Mouse (Mus musculus) adrenal gland, postnatal 25 days (tissue): ENCODE results near the gene Reg3b. TPM values are rescaled to one million over a fixed set of nuclear protein-coding genes. Genes with fewer than 3 reads are reported as not detected.
"Not testable (repeated sequence)": the region's sequence is repeated elsewhere in the genome, so short reads cannot be mapped to it uniquely, and the experiment has no call there.

Experiments used
- DNase-seq: peaks from one replicate; pipeline ENCODE4 v3.0.0; 2021; ENCODE audit warnings: mixed read lengths
- long read RNA-seq: library from polyadenylated mRNA; stranded (forward); transcript quantifications from one replicate; pipeline ENCODE4 v2.0.0, GENCODE M21; 2021
- total RNA-seq: library from RNA; stranded (reverse); gene quantifications from 2 replicates; pipeline ENCODE4 v1.2.3, GENCODE M21; 2021

The Reg3b gene
- total RNA-seq = not detected in 2 replicates
- long read RNA-seq = 0 reads

DNA sequence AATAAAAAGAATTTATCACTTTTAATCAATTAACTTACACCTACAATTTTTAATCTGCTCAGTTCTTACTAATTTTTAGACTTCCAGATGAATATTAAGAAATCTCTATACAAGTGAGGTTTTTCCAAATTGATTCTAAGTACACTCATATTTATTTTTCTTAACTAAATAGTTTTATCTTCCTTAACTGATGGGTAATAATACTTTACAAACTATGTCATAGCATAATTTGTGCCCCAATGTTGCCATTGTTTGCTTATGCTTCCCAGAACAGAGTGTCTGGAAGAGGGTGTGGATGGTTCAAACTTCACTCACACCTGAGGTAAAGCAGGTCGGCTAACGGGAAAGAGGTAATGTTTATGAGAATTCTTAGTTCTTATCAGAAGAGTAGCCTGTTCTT lies at the start of gene Reg3b:
Reg3b (plus strand) TSS at position 301 of the 400 bp plus-strand sequence.
- DNase-seq = no peak

DNA sequence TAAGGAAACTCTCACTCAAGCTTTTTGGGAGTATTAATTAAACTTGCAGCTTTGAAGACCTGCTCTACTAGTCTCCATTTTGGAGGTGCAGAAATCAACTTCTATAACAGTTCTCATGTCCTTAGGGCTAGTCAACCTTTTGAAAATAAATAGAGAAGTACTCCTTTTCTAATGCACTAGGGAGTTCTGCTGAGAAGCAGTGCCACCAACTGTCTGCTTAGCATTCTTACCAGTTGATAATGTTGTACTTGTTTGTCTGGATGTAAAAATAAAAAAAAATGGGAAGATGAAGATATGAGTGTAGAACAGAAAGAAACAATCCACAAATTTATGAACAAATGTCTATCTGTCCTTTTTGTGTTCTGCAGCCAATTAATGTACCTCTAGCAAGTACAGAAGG lies 42.7 kb upstream of the Reg3b start:
- no peak for DNase-seq

DNA sequence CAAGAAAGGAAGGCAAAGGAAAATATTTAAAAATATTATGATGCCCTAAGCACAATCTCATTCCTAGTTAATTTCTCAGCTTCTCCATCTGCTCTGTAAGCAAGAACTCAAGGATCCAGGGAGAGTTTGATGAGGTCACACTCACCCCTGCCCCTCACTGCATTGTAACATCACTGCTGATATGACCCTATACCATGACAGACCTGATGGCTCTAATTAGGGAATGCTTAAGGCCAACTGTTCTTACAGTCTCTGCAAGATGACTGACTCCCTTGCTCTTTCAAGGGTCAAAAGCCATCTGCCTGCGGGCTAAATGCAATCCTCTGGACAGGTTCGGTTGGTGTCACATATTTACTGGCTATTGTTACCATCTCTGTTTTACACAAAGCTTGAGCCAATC lies 41.3 kb upstream of the Reg3b start:
- DNase-seq = no peak

DNA sequence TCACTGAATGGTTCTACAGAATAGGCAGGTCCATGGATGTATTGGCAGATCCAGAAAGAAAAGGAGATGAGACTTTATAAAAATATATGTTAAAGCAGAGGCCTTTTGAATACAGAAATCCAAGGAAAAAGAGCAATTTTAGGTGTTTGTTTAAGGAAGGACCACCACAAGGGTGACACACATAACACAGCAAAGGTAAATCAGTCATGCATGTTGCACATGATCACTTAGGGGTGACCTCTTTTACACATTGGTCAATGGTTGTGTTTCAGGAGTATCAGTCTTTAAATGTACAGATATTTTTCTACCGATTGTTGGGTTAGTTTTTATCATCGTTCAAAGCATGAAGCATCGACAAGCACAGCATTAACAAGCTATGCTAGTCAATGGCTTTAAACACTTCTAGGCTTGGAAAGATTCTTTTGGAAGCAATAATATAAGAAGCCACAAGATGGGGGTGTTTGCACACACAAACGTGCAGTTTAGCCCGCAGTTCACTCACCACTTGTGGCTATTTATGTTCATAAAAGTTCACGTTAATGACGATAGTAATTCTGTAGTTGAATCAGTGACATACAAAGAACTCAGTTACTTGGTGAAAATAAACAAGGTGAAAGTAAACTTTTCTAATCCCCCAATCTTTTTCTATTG lies 38.4 kb upstream of the Reg3b start:
- DNase-seq = no peak

DNA sequence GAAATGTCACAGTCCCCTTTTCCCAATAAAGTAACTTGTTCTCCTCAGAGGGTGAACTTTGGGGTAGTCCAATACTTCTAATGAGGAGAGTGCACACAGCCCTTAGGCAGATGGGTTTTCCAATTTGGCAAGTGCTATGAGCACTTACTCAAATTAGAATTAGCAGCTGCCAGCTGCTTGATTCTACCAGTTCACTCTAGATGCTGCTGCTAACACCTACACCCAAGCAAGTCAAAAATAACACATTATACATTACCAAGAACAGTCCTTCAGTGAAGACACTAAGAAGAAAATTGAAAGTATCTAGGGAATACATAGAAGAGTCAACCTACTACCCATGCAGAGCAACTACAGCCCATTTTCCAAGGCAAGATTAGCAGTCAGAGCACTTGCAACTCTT lies 30.2 kb upstream of the Reg3b start:
- no peak for DNase-seq

DNA sequence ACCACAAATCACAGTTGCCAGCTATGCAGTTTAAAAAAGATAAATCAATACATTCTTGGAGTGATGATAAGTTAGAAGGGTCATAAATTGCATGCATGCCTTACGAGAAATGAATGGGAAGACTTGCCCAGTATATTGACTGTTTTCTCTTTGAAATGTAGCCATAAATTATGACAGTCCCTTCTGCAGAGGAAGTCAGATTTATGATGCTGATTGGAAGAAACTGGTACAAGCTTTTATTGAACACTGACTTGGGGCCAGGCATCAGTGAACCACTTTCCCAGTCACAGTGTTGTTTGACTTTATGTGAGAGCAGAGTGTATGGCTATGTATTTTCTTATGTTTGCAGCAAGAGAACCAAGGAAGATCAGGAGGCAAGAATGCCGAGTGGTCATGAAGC lies 28.8 kb upstream of the Reg3b start:
- no peak for DNase-seq

DNA sequence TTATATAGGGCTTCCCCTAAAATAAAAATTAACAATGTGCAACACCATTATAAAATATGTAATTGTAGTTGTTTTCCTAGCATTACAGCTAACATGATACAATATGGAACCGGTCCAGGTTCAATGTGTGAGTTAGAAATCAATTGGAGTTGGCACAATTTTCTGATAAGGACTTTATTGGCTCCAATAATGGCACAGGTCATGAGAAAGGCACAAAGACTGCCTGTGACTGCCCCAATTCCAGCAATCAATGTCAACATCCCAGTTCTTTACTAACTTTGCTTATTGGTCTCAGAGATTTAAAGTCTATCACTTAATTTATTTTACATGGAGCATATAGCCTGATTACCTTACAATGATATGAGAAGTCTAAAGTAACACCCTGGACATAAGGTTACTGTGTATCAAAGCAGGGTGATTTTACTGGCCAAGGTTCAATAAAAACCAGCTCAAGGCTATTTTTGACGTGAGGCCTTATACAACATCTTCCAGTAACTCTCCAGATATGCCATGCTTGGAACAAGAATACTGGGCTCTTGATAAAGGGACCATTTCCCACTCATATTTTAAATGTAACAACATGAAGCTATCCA lies 8.4 kb upstream of the Reg3b start:
- no peak for DNase-seq

DNA sequence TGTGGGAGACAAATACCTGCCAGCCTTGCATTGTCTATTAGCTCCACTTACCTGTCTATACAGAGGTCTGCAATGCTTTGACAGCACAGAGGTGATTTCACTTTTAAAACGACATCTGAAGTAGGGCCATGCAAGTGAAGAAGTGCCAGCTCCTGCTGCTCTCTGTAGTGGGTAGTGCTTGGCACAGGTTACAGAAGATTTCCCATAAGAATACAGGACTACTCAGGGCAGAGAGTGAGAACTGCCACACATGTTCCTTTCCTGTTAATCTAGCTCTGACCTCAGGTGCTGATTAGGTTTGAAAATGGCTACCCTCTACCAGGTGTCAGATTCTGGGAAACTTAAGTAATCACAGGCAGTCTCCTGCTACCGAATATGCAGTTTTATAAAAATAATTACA lies 8.3 kb downstream of the Reg3b start, which contains the start of gene Reg3d:
Reg3d (minus strand) TSS at position 101 of the 400 bp plus-strand sequence.
- DNase-seq = no peak

DNA sequence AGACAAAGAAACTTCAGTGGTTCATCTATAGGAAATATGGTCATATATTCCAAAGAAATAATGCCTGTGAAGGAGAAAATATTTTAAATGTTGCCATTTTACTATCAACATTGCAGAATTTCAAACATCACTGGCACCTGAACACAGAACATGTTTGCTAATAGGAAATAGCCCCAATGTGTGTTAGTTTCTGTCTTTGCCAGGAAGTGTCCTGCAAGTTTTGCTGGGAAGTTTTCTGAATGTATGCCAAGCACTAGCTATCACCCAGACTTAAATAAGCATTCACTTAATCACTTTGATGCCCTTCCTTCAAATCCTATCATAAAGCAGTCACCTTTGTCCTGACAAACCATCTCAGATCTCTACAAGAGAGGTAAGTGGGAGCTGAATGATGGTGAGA lies 10.0 kb downstream of the Reg3b start, which contains the start of gene Reg3a:
Reg3a (plus strand) TSS at position 301 of the 400 bp plus-strand sequence.
- DNase-seq = no peak

DNA sequence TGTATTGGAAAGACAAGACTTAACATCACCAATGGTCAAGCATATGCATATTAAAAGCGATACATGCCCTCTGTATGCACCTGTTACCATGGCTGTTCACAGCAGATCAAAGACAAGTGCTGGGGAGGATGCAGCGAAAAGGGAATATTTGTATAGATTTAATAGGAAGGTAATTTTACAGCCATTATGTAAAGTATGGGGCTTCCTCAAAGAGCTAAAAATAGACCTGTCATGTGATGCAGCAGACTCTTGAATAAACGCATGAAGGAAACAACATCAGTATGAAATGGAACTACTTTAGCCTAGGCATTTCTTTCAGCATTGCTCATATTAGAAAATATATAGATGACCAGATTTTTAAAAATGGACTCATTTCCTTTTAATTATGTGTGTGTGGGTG lies 15.2 kb downstream of the Reg3b start:
- no peak for DNase-seq

DNA sequence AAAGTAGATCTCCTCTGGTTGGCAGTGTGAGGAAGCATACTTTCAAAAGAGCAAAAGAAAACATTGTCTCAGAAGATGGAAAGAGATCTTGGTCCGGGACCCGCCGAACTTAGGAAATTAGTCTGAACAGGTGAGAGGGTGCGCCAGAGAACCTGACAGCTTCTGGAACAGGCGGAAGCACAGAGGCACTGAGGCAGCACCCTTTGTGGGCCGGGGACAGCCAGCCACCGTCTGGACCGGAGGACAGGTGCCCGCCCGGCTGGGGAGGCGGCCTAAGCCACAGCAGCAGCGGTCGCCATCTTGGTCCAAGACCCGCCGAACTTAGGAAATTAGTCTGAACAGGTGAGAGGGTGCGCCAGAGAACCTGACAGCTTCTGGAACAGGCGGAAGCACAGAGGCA lies 24.9 kb downstream of the Reg3b start, which contains the start of gene Reg2:
Reg2 (plus strand) TSS at position 301 of the 400 bp plus-strand sequence.
- not testable (repeated sequence) for DNase-seq

DNA sequence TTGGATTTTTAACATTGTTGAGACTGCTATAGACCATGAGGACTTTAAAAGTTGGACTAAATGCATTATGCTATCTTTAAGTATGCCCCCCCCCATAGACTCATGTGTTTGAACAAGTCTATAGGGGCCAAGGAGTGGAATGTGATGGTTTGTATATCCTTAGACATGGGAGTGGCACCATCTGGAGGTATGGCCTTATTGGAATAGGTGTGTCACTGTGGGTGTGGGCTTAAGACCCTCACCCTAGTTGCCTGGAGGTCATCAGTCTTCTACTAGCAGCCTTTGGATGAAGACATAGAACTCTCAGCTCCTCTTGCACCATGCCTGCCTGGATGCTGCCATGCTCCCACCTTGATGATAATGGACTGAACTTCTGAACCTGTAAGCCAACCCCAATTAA lies 52.0 kb downstream of the Reg3b start, which contains the start of gene Reg1:
Reg1 (plus strand) TSS at position 301 of the 400 bp plus-strand sequence.
- not testable (repeated sequence) for DNase-seq

Other genes with a start within 250 kb of the Reg3b start
- not detected in 2 replicates for gene Reg3d, start 8.2 kb downstream of the Reg3b start, total RNA-seq
- gene Reg3a, start 10.1 kb downstream of the Reg3b start, total RNA-seq = not detected in 2 replicates
- not detected in 2 replicates for gene Reg2, start 25.0 kb downstream of the Reg3b start, total RNA-seq
- not detected in 2 replicates for gene Reg1, start 52.1 kb downstream of the Reg3b start, total RNA-seq
- gene Reg3g, start 98.2 kb downstream of the Reg3b start, total RNA-seq = not detected in 2 replicates